Mouse (Mus musculus): ENCODE data around the gene Zbtb26. TPM values are rescaled to one million over a fixed set of nuclear protein-coding genes. Genes with fewer than 3 reads are reported as not detected.

Gene Zbtb26
- 2.1 and 2.6 TPM in 2 replicates for polyA plus RNA-seq (2012; rRNA removed)

GRCm38 (mm10) chr2:37442611-37443591, at the start of gene Zbtb26, which contains the start of the genes Zbtb6 and Rabgap1:
TSS of gene Zbtb26 (minus strand) at chr2:37443135.
TSS of gene Zbtb6 (minus strand) at chr2:37443171.
TSS of gene Rabgap1 (plus strand) at chr2:37443279.

GRCm38 (mm10) chr2:37422306-37423304, 20.3 kb downstream of the Zbtb26 start, which contains the start of gene Rc3h2:
TSS of gene Rc3h2 (minus strand) at chr2:37422903.

Other genes starting within 250 kb of the Zbtb26 start
- gene Olfr366, start 231.6 kb downstream of the Zbtb26 start, polyA plus RNA-seq (2012; rRNA removed): not detected in 2 replicates
- gene Olfr368, start 116.6 kb downstream of the Zbtb26 start, polyA plus RNA-seq (2012; rRNA removed): not detected in 2 replicates
- gene Pdcl, start 83.8 kb downstream of the Zbtb26 start, polyA plus RNA-seq (2012; rRNA removed): 8.2 and 8.5 TPM in 2 replicates
- gene Rc3h2, start 20.2 kb downstream of the Zbtb26 start, polyA plus RNA-seq (2012; rRNA removed): 3.7 and 4.3 TPM in 2 replicates
- gene Zbtb6, start within 50 bp of the Zbtb26 start, polyA plus RNA-seq (2012; rRNA removed): 2.7 TPM in 2 replicates
- gene Rabgap1, start 144 bp upstream of the Zbtb26 start, polyA plus RNA-seq (2012; rRNA removed): 5.5 and 5.6 TPM in 2 replicates
- gene Gpr21, start 73.2 kb upstream of the Zbtb26 start, polyA plus RNA-seq (2012; rRNA removed): 0.03 and 0.04 TPM in 2 replicates

Data from liver, embryonic 18 days (tissue).